Mouse (Mus musculus) neural tube, embryonic 14.5 days (tissue): ENCODE measurements around the gene Slc9a1. TPM values are rescaled to one million over a fixed set of nuclear protein-coding genes. Genes with fewer than 3 reads are reported as not detected.

ENCODE experiments used
- ATAC-seq: fragments of 200-750 bp; cut with Nextera tagmentation; 2 replicates; pipeline ENCODE4 v1.8.0; 2017; ENCODE audit warnings: low read depth, mild to moderate bottlenecking, moderate TSS enrichment, moderate library complexity
- H3K27ac ChIP-seq: fragments of 300-500 bp; sonication (generic); 2 replicates; pipeline ENCODE4 v1.5.1; 2014; ENCODE audit warnings: low read depth, mild to moderate bottlenecking, control low read depth, low read length, moderate library complexity, mixed read lengths
- H3K27me3 ChIP-seq: fragments of 300-500 bp; sonication (generic); 2 replicates; pipeline ENCODE4 v1.6.1; 2014; ENCODE audit warnings: low read length; ENCODE audit not compliant: control insufficient read depth, insufficient read depth
- H3K36me3 ChIP-seq: fragments of 300-500 bp; sonication (generic); 2 replicates; pipeline ENCODE4 v1.6.1; 2014; ENCODE audit warnings: low read length, mixed read lengths; ENCODE audit not compliant: control insufficient read depth, insufficient read depth
- H3K4me1 ChIP-seq: fragments of 300-500 bp; sonication (generic); 2 replicates; pipeline ENCODE4 v1.6.1; 2014; ENCODE audit warnings: low read length; ENCODE audit not compliant: control insufficient read depth, insufficient read depth
- H3K4me2 ChIP-seq: fragments of 300-500 bp; sonication (generic); 2 replicates; pipeline ENCODE4 v1.6.1; 2014; ENCODE audit warnings: mild to moderate bottlenecking, low read depth, low read length, control low read depth
- H3K4me3 ChIP-seq: fragments of 300-500 bp; sonication (generic); 2 replicates; pipeline ENCODE4 v1.5.1; 2014; ENCODE audit warnings: low read depth, low read length, control low read depth, mixed read lengths
- H3K9ac ChIP-seq: fragments of 300-500 bp; sonication (generic); replicated peaks from 2 replicates; pipeline ENCODE4 v1.6.1; 2014; ENCODE audit warnings: low read depth, mild to moderate bottlenecking, control low read depth, low read length, mixed read lengths
- H3K9me3 ChIP-seq: fragments of 300-500 bp; sonication (generic); 2 replicates; pipeline ENCODE4 v1.6.1; 2016; ENCODE audit warnings: low read length; ENCODE audit not compliant: control insufficient read depth
- WGBS: fragments of 180-500 bp; shearing (Covaris S2); extraction: QIAGEN DNeasy Blood & Tissue Kit; methylation state at CpG from one replicate; pipeline ENCODE4 v1.1.7; 2014; 5-methylcytosine and 5-hydroxymethylcytosine counted together
- polyA plus RNA-seq: library from polyadenylated mRNA; unstranded; fragments of >200 nt; fragmentation: Nextera tagmentation; extraction: Ambion mirVana; gene quantifications from 2 replicates; pipeline ENCODE4 v1.2.1, GENCODE M21; 2014

The Slc9a1 gene
- polyA plus RNA-seq, 1 experiment from 2014 or later = 8.0 TPM

DNA sequence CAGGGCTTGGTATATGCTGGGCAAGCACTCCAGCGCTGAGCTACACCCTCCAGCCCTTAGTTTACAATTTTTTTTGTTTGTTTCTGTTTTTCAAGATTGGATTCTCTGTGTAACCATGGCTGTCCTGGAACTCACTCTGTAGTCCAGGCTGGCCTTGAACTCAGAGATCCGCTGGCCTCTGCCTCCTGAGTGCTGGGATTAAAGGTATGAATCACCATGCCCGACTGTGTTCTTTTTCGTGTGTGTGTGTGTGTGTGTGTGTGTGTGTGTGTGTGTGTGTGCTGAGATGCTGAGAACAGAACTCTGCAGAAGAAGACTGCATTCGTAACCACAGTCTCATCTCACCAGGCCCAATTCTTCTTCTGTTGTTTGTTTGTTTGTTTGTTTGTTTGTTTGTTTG, 34.8 kb downstream of the Slc9a1 start:
- no peak overlapping the region for H3K4me3 ChIP-seq
- H3K4me1 ChIP-seq = peaks cover 13% of the 10 kb centered on the region
- no peaks in the 10 kb centered on the region for H3K27me3 ChIP-seq
- no peaks in the 10 kb centered on the region for H3K36me3 ChIP-seq
- no peak overlapping the region for H3K27ac ChIP-seq
- no peak for ATAC-seq
- H3K4me2 ChIP-seq = no peak overlapping the region
- H3K9ac ChIP-seq = no peak overlapping the region
- 90% methylated on average over 5 of the region's 5 CpGs for WGBS
- no peaks in the 10 kb centered on the region for H3K9me3 ChIP-seq

DNA sequence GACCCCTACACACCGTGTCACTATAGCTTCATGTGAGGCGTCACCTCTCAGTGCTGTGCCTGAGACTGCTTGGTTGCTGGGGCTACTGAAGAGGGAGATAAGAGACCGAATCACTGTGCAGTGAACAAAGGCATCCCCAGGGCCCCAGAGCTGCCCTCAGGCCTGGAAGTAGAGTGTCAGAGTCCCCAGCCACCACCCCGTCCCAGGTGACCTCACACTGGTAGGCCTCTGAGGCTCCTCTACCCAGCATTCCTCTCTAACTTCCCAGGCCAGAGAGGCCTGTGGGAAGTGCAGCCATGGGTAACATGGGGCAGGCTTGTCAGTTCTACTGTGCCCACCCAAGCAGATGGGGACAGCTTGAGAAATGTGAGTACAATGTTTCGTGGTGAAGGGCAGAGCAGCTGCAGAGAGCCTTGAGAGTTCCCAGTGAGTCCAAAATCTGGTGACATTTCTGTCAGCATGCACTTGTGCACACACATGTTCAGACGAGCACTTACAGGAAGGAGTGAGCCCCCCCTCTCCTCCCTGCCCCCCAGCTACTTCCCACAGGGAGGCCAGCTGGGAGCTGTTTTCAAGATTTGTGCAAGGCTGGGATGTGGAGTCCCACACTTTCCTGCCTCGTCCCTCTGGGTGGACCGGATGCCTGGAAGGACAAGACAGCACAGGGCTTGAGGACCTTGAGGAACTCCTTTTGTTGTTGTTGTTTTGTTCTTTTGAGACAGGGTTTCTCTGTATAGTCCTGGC, 37.0 kb downstream of the Slc9a1 start:
- no peaks in the 10 kb centered on the region for H3K27me3 ChIP-seq
- no peaks in the 10 kb centered on the region for H3K9me3 ChIP-seq
- H3K4me3 ChIP-seq = no peak overlapping the region
- WGBS = 66% methylated on average over 8 of the region's 8 CpGs
- ATAC-seq = no peak
- peaks cover 13% of the 10 kb centered on the region for H3K4me1 ChIP-seq
- no peak overlapping the region for H3K9ac ChIP-seq
- H3K36me3 ChIP-seq = no peaks in the 10 kb centered on the region
- no peak overlapping the region for H3K4me2 ChIP-seq
- H3K27ac ChIP-seq = no peak overlapping the region

DNA sequence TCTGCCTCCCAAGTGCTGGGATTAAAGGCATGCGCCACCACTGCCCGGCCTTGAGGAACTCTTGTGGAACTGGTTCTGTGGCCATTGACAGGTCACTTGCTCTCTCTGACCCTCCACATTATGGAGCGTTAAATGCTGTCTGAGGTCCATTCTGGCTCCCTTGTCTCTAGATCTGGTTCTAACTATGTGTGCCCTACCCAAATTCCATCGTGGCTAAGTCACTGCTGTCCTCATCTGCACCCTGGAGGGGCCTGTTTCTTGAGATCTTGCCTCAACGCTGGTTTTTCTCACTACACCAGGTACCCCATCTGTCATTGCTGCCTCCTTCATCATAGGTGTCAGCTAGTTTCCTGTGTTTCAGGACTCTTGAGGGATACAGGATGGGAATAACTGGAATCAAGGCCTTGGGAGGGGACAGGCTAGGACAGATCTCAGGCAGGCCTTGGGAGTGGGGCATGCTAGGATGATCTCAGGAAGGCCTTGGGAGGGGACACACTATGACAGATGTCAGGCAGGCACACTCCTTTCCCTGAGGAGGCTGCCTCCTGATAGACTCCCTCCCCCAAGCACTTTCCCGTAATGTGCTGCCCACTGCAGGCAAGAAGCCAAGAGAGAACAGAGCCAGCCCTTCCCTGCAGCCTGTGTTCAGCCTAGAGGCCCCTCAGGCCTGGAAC, 37.7 kb downstream of the Slc9a1 start:
- no peak overlapping the region for H3K9ac ChIP-seq
- H3K27ac ChIP-seq = peak overlapping the region; percentile 40; the same call in 1 of the 2 replicates
- H3K4me1 ChIP-seq = peaks cover 13% of the 10 kb centered on the region
- no peak overlapping the region for H3K4me2 ChIP-seq
- H3K36me3 ChIP-seq = no peaks in the 10 kb centered on the region
- no peak overlapping the region for H3K4me3 ChIP-seq
- ATAC-seq = peak; percentile 51; the same call in 1 of the 2 replicates
- WGBS = 71% methylated on average over 6 of the region's 6 CpGs
- no peaks in the 10 kb centered on the region for H3K27me3 ChIP-seq
- H3K9me3 ChIP-seq = no peaks in the 10 kb centered on the region

DNA sequence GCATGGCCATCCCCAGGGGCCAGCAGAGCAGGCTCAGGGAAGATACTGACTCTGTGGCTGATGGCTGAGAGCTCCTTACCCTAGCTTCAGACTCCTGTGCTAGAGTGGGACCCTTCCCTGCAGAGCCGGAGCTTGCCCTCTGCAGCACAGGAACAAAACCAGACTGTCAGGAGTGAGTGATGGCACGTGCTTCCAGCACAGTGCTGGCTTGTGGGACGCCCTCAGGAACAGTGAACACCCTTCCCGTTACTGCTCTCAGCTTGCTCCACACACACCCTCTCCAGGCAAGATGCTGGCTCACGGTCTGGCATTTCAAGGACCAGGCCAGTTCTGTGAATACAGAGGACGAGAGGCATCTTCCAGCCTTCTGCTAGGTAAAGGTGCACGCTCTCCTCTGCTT, 38.5 kb downstream of the Slc9a1 start:
- Histone ChIP-seq H3K9ac (no peak overlapping the region; the same call in 1 of the 2 replicates), H3K9me3 (no peaks in the 10 kb centered on the region), H3K4me2 (no peak overlapping the region), H3K27me3 (no peaks in the 10 kb centered on the region), H3K4me3 (no peak overlapping the region), H3K27ac (no peak overlapping the region; the same call in 1 of the 2 replicates), H3K36me3 (no peaks in the 10 kb centered on the region), H3K4me1 (peaks cover 13% of the 10 kb centered on the region)
- peak; percentile 86; the same call in 1 of the 2 replicates for ATAC-seq
- 32% methylated on average over 7 of the region's 7 CpGs for WGBS

DNA sequence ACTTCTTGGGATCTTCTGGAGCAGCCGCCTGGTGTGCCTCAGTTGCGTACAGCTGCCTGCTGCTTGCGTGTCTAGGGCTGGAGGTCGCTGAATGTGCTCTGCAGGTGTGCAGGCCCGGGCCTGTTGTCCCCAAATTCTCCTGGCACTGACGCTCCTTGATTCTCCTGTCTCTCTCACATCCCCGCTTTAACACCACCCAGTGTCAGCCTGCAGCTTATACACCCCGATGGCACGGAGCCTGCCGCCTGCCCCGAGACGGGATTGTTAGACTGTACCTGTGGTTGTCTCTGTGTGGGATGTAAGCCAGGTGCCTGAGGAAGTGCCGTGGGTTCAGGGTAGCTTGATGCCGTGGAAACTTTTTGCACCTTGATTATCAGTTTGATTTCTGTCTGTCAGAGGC, 41.5 kb downstream of the Slc9a1 start:
- Histone ChIP-seq H3K27ac (no peak overlapping the region), H3K9ac (no peak overlapping the region), H3K4me2 (no peak overlapping the region), H3K27me3 (no peaks in the 10 kb centered on the region), H3K4me1 (peaks cover 13% of the 10 kb centered on the region), H3K4me3 (no peak overlapping the region), H3K9me3 (no peaks in the 10 kb centered on the region), H3K36me3 (no peaks in the 10 kb centered on the region)
- 90% methylated on average over 14 of the region's 14 CpGs for WGBS
- ATAC-seq = no peak

DNA sequence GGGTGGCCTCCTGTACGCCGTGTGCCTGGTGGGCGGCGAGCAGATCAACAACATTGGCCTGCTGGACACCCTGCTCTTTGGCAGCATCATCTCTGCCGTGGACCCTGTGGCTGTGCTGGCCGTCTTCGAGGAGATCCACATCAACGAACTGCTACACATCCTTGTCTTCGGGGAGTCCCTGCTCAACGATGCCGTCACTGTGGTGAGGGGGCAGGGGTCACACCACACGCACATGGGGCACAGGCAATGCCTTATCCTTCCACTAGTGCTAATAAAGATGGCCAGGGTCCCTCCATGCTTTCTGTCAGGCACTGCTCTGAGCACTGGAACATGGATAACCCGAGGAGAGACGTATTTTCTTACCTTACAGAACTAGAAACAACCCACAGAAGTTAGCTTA, 42.6 kb downstream of the Slc9a1 start:
- H3K9me3 ChIP-seq = no peaks in the 10 kb centered on the region
- no peaks in the 10 kb centered on the region for H3K36me3 ChIP-seq
- no peak overlapping the region for H3K4me3 ChIP-seq
- no peak overlapping the region for H3K4me2 ChIP-seq
- no peak overlapping the region for H3K27ac ChIP-seq
- ATAC-seq = no peak
- peaks cover 13% of the 10 kb centered on the region for H3K4me1 ChIP-seq
- WGBS = 87% methylated on average over 14 of the region's 14 CpGs
- no peaks in the 10 kb centered on the region for H3K27me3 ChIP-seq
- H3K9ac ChIP-seq = no peak overlapping the region

DNA sequence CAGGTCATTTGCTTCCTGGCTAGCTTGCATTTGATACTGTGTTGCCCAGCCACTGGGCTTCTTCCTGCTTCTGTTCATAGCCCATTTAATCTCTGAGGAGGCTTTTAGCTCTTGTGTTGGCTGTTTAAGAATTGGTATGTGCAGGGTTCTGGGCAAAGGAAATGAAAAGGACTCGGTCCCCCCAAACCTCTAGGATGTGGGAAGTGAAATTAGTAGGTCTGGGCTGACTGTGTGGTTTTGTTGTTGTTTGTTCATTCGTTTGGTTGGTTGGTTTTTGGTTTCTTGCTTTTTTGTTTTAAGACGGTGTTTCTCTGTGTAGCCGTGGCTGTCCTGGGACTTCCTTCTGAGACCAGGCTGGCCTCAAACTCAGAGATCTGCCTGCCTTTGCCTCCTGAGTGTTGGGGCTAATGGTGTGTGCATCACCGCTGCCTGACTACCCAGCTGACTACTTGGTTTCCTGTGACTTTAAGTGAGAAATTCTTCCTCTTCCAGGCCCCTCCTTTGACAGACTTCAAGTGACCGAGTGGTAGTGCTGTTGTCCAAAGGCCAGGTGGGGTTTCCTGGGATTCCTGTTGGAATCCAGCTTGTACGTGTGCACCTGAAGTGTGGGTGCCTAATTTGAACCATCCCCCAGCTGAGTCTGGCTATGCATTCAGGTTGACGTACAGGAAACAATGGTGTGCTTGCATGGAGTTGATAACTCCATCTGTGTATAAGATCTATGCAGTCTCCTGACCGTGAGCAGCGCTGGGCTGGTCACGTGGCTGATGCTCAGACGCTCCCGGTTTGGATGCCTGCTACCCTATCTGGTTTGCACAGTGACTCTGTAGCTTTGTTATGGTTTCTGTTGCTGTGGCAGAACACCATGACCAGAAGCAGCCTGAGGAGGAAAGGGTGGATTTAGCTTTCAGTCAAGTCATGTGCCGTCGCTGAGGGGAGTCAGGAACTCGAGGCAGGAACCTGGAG, 43.4 kb downstream of the Slc9a1 start:
- H3K36me3 ChIP-seq = no peaks in the 10 kb centered on the region

DNA sequence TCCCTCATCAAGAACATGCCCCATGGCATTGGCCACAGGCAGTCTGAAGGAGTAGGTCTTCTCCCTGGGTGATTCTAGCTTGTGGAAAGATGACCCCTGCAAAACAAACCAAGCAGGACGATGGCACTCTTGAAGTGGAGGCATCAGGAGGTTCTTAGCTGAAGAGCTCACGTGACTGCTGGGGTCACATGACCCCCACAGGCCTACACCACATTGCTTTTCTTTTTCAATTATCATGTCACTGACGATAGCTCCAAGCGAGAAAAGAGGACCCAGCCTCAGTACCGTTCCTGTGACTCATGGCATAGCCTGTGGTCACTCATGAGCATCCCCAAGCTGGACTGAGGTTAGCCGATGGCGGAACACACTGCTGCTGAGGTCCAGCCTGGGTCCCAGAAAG, 44.1 kb downstream of the Slc9a1 start:
- ATAC-seq = no peak
- Histone ChIP-seq H3K27ac (no peak overlapping the region), H3K4me2 (no peak overlapping the region), H3K4me1 (no peaks in the 10 kb centered on the region), H3K36me3 (0 out of 2 replicates have a peak, but pooled peaks cover 3% of the 10 kb centered on the region), H3K9me3 (no peaks in the 10 kb centered on the region), H3K9ac (no peak overlapping the region), H3K27me3 (no peaks in the 10 kb centered on the region), H3K4me3 (no peak overlapping the region)
- 95% methylated on average over 7 of the region's 7 CpGs for WGBS

More for the DNA sequence above, 43.4 kb downstream of the Slc9a1 start:
- Histone ChIP-seq H3K9ac (no peak overlapping the region), H3K9me3 (no peaks in the 10 kb centered on the region), H3K4me3 (no peak overlapping the region), H3K4me2 (no peak overlapping the region), H3K4me1 (peaks cover 6% of the 10 kb centered on the region), H3K27me3 (no peaks in the 10 kb centered on the region), H3K27ac (no peak overlapping the region)
- ATAC-seq = no peak
- 94% methylated on average over 16 of the region's 16 CpGs for WGBS
